Mouse (Mus musculus) retina, adult 2 months (tissue): ENCODE results near the gene 4930415L06Rik.

Experiments
- DNase-seq: peaks from one replicate; pipeline ENCODE4 v3.0.0-alpha.2; 2012; ENCODE audit warnings: low read depth, low spot score

Gene 4930415L06Rik

GRCm38 (mm10) chrX:89932752-89933151 is at the start of gene 4930415L06Rik:
Gene 4930415L06Rik, minus strand, starts transcription at chrX:89932852.
- DNase-seq = no peak

DNA sequence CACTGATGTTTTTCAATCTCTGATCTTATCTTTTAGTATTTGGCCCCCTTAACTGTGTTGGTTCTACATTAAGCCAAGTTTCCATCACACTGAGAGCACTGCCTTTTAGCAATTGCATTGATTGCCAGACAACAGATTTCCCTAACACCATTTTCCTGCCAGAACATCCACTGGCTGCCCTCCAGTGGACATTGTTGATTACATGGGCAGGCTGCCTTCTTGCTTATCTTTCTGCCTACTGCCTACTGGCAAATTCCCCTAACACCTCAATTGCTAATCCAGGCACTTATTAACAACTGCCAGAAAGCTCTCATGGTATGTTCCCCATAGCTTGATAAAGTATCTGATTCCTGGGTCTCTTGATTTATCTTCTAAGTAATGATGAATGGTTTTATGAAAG is 46.0 kb upstream of the 4930415L06Rik start:
- DNase-seq = no peak

DNA sequence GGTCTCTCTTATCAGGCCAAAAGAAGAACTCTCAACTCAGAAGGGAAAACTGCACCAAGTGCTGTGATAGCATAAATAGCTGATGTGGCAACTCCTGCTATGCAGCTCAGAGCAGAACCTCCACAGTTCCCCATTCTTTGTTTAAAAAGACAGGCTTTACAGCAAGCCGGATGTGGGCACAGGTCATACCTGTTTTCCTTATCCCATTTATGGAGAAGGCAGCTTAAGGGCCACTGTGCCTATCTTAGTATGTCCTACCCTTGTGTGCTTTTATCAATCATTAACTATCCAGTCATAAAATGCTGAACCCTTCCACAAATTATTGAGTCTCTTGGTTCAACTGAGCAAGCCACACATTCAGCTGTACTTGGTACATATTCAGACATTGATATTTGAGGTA is 27.8 kb downstream of the 4930415L06Rik start:
- no peak for DNase-seq
